Mouse (Mus musculus): ENCODE results near the gene Serpine1.
"Not testable (repeated sequence)": the region's sequence is repeated elsewhere in the genome, so short reads cannot be mapped to it uniquely, and the experiment has no call there.

The Serpine1 gene

GRCm38 (mm10) chr5:137072079-137072960 is at the start of gene Serpine1:
TSS of gene Serpine1 (minus strand) at chr5:137072268.
- DNase-seq (ENCODE audit: low spot score in 2 of 2): no peak

- DNase-seq (ENCODE audit: low spot score in 2 of 2): no peak
Observed at GRCm38 (mm10) chr5:137121280-137121679, 49.2 kb upstream of the Serpine1 start.

- no peak for DNase-seq (ENCODE audit: low spot score in 2 of 2)
Observed at GRCm38 (mm10) chr5:137118878-137119277, 46.8 kb upstream of the Serpine1 start.

GRCm38 (mm10) chr5:137117994-137118393 is 45.9 kb upstream of the Serpine1 start:
- not testable (repeated sequence) for DNase-seq (ENCODE audit: low spot score in 2 of 2)

GRCm38 (mm10) chr5:137116987-137117386 is 44.9 kb upstream of the Serpine1 start:
- no peak for DNase-seq (ENCODE audit: low spot score in 2 of 2)

- peak; percentile 79 to 80 for DNase-seq (ENCODE audit: low spot score in 2 of 2)
Observed at GRCm38 (mm10) chr5:137115866-137116847, 44.1 kb upstream of the Serpine1 start, which contains the start of gene Trim56. TSS of gene Trim56 (minus strand) at chr5:137116209.

GRCm38 (mm10) chr5:137114891-137115561 is 43.0 kb upstream of the Serpine1 start:
- no peak for DNase-seq (ENCODE audit: low spot score in 2 of 2)

GRCm38 (mm10) chr5:137111542-137112408 is 39.7 kb upstream of the Serpine1 start:
- DNase-seq (ENCODE audit: low spot score in 2 of 2): no peak

- DNase-seq (ENCODE audit: low spot score in 2 of 2): no peak
Observed at GRCm38 (mm10) chr5:137110863-137111262, 38.8 kb upstream of the Serpine1 start.

GRCm38 (mm10) chr5:137109941-137110593 is 38.0 kb upstream of the Serpine1 start:
- no peak for DNase-seq (ENCODE audit: low spot score in 2 of 2)

- no peak for DNase-seq (ENCODE audit: low spot score in 2 of 2)
Observed at GRCm38 (mm10) chr5:137108111-137108510, 36.0 kb upstream of the Serpine1 start.

GRCm38 (mm10) chr5:137107670-137108069 is 35.6 kb upstream of the Serpine1 start:
- no peak for DNase-seq (ENCODE audit: low spot score in 2 of 2)

- peak; percentile 45 to 59 for DNase-seq (ENCODE audit: low spot score in 2 of 2)
Observed at GRCm38 (mm10) chr5:137107024-137107423, 35.0 kb upstream of the Serpine1 start.

GRCm38 (mm10) chr5:137106434-137106833 is 34.4 kb upstream of the Serpine1 start:
- DNase-seq (ENCODE audit: low spot score in 2 of 2): no peak

GRCm38 (mm10) chr5:137103969-137104368 is 31.9 kb upstream of the Serpine1 start:
- no peak for DNase-seq (ENCODE audit: low spot score in 2 of 2)

GRCm38 (mm10) chr5:137102575-137103522 is 30.8 kb upstream of the Serpine1 start:
- no peak for DNase-seq (ENCODE audit: low spot score in 2 of 2)

- no peak for DNase-seq (ENCODE audit: low spot score in 2 of 2)
Observed at GRCm38 (mm10) chr5:137102078-137102477, 30.0 kb upstream of the Serpine1 start.

GRCm38 (mm10) chr5:137100660-137101059 is 28.6 kb upstream of the Serpine1 start:
- no peak for DNase-seq (ENCODE audit: low spot score in 2 of 2)

GRCm38 (mm10) chr5:137098418-137098817 is 26.4 kb upstream of the Serpine1 start:
- DNase-seq (ENCODE audit: low spot score in 2 of 2): no peak

Data from natural killer cell, adult 2 months (primary cell).